Mouse (Mus musculus): Measurements from ENCODE around the gene Tom1l1. TPM values are rescaled to one million over a fixed set of nuclear protein-coding genes. Genes with fewer than 3 reads are reported as not detected.

The Tom1l1 gene
- total RNA-seq, 2 experiments from 2014 or later: 19.7 to 23.4 TPM

GRCm38 (mm10) chr11:90675479-90676110 is 12.6 kb downstream of the Tom1l1 start:
- no peak for DNase-seq (ENCODE audit: extremely low spot score in 1 of 2, low spot score in 1 of 2)

GRCm38 (mm10) chr11:90667325-90667724 is 20.8 kb downstream of the Tom1l1 start:
- no peak for DNase-seq (ENCODE audit: extremely low spot score in 1 of 2, low spot score in 1 of 2)

GRCm38 (mm10) chr11:90666916-90667315 is 21.2 kb downstream of the Tom1l1 start:
- DNase-seq (ENCODE audit: extremely low spot score in 1 of 2, low spot score in 1 of 2): no peak

- no peak for DNase-seq (ENCODE audit: extremely low spot score in 1 of 2, low spot score in 1 of 2)
These were observed 21.9 kb downstream of the Tom1l1 start for GRCm38 (mm10) chr11:90666144-90666757.

GRCm38 (mm10) chr11:90665161-90665560 is 23.0 kb downstream of the Tom1l1 start:
- no peak for DNase-seq (ENCODE audit: extremely low spot score in 1 of 2, low spot score in 1 of 2)

- no peak for DNase-seq (ENCODE audit: extremely low spot score in 1 of 2, low spot score in 1 of 2)
These were observed 23.7 kb downstream of the Tom1l1 start for GRCm38 (mm10) chr11:90664345-90664986.

GRCm38 (mm10) chr11:90663618-90664297 is 24.4 kb downstream of the Tom1l1 start:
- no peak for DNase-seq (ENCODE audit: extremely low spot score in 1 of 2, low spot score in 1 of 2)

DNA sequence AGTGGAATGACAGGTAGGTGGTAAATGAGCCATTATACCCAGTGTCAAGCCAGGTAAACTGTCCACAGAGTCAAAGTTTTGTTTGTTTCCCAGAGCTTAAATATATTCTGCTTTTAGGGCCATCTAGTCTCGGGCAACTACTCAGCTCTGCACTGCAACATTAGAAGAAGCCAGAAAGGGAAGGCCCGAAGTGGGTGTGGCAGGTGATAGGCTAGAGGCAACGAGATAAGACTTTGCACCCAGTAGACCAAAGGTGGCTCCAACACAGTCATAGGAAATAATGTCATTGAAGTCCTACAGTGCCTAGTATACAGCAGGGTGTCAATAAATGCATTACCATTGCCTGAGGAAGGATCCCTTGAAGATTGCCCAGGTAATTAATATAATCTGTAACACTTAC is 25.1 kb downstream of the Tom1l1 start:
- no peak for DNase-seq (ENCODE audit: extremely low spot score in 1 of 2, low spot score in 1 of 2)

DNA sequence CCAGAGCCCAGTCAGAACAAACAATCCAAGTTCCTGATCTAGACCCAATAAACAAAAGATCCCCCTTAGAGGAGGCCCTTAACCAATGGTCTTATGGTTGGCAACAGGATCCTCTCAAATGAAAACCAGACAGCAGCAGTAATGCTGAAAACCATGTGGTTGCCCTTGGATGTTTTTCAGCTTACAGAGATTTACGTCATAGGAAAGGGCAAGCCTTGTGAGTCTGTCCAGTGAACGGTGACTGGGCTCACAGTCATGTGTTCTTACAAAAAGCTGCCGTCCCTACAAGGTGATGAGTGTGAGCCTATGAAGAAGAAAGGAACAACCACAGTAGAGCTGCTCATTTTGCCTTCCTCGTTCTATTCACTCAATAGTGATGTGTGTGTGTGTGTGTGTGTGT is 27.5 kb downstream of the Tom1l1 start:
- DNase-seq (ENCODE audit: extremely low spot score in 1 of 2, low spot score in 1 of 2): no peak

GRCm38 (mm10) chr11:90657527-90657926 is 30.6 kb downstream of the Tom1l1 start:
- DNase-seq (ENCODE audit: extremely low spot score in 1 of 2, low spot score in 1 of 2): no peak

DNA sequence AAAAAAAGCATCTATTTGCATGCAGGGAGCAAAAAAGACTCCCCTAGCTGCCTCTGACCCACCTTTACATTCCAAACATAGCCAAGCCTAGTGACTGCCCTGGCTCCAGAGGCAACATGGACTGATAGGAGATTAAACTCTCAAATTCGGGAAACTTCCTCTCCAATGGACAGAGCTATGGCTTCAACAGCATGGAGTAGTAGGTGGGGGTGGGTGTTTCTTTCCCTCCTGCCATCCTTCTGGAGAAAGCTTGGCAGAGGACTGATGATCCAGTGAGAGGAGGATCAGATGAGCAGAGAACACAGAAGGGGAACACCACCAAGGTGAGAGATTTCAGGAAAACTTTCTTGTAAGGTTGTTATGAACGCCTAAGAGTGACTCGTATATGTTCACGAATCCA is 35.6 kb downstream of the Tom1l1 start:
- no peak for DNase-seq (ENCODE audit: extremely low spot score in 1 of 2, low spot score in 1 of 2)

GRCm38 (mm10) chr11:90650231-90650885 is 37.8 kb downstream of the Tom1l1 start:
- DNase-seq (ENCODE audit: extremely low spot score in 1 of 2, low spot score in 1 of 2): no peak

DNA sequence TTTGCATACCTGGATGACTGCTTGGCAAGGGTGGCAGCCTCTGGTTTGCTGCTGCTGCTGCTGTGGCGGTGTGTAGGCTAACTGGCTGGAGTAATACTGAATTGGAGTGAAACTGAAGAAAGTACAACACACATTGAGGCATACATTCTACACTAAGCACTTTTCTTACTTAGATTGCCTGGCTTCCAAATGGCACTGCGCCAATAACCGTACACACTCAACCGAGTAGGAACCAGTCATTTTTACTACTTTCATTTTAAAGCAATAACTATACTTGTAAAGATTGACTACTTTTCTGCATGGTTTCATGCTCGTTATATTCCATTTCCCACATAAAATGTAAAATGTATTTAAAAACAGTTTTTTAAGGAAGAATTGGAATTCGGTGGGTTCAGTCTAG is 38.4 kb downstream of the Tom1l1 start:
- no peak for DNase-seq (ENCODE audit: extremely low spot score in 1 of 2, low spot score in 1 of 2)

- DNase-seq (ENCODE audit: extremely low spot score in 1 of 2, low spot score in 1 of 2): peak in 1 of 2 experiments; percentile 14
These were observed 49.8 kb downstream of the Tom1l1 start for GRCm38 (mm10) chr11:90638312-90638830.

DNA sequence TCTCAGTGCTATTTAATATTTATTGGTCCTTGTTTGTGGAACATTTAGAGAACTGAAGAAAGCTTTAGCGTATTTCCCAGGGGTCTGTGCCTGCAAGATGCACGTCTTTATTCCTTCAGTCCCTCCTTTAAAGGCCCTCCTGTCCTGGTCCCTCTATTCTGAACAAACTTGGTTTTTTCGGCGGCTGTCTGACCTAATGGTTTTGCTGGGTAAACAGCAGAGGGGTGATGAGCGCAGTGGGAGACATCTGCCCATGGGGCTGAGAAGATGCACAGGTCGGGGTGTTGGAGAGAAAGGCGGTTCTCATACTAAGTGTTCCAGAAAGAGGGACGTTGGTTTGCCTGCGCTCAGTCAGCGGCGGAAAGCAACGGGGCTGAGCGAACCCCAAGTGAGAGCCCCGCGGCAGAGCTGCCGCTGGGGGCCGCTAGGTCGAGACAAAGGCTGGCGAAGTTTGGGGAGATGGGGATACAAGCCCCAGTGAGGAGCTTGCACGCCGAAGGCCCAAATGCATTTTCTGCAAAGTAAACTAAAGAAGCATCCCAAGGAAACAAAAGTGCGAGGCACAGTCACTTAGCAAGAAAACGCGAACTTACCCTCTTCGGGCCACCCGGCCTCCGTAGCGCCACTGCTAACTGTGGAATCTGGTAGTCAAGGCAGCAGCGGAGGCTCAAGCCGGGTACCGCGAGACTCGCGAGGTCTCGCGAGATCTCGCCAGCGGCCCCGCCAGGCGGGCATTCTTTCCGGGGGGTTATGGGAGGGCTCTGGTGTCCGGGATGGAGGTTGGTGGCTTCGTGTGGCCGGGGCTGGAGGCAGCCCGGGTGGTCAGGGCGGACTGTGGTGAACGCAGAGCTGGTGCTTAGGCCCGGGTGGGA is 50.5 kb downstream of the Tom1l1 start, which contains the start of the genes Stxbp4 and Cox11:
Gene Stxbp4 (minus strand): TSS at position 645 of the 872 bp plus-strand sequence.
Gene Cox11 (plus strand): TSS at position 734 of the 872 bp plus-strand sequence.
- peak; percentile 90 for DNase-seq (ENCODE audit: extremely low spot score in 1 of 2, low spot score in 1 of 2)

DNA sequence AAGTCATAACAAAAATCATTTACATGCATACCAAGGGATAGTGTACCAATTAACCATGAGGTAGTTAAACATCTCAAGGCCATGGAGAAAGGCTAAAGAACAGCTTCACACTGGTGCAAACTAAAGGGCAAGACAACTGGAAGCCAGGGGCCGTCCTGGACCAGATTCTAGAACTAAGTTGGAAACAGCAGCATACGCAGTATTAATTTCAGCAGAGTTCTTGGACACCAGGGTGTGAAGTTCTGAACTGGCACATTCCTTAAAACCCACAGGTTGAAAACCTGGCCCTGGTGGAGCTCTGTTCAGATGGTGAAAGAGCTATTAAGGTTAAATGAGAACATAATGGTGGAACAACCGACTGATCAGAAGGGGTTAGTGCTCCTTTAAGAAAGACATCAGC is 53.5 kb downstream of the Tom1l1 start:
- no peak for DNase-seq (ENCODE audit: extremely low spot score in 1 of 2, low spot score in 1 of 2)

- no peak for DNase-seq (ENCODE audit: extremely low spot score in 1 of 2, low spot score in 1 of 2)
These were observed 55.7 kb downstream of the Tom1l1 start for GRCm38 (mm10) chr11:90632480-90632879.

- DNase-seq (ENCODE audit: extremely low spot score in 1 of 2, low spot score in 1 of 2): no peak
These were observed 60.4 kb downstream of the Tom1l1 start for GRCm38 (mm10) chr11:90627751-90628150.

DNA sequence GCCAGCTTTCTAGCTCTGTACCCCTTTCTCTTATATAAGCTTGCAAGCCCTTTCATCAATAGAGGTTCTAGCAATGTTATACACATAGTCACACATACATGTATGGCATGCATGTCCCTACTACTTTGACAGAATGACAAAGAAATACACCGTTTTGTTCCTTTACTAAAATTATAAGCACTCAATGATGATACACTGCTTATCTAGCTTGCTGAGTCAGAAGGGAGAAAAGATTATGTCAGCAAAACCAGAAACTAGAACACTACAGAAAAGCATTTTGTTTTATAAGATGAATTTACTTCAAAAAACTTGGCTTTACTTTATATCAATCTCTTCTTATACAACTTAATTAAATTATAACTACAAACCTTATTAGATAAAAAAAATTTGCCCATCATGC is 63.0 kb downstream of the Tom1l1 start:
- no peak for DNase-seq (ENCODE audit: extremely low spot score in 1 of 2, low spot score in 1 of 2)
